Mouse (Mus musculus) granulocyte monocyte progenitor cell, adult 5-6 weeks (primary cell): ENCODE measurements around the gene Cd22. TPM values are rescaled to one million over a fixed set of nuclear protein-coding genes. Genes with fewer than 3 reads are reported as not detected.
A peak's percentile ranks its signal among the peaks of the same experiment; 100 is the strongest.
"Not testable (repeated sequence)": the region's sequence is repeated elsewhere in the genome, so short reads cannot be mapped to it uniquely, and the experiment has no call there.

Experiments used
- ATAC-seq: replicated peaks from 2 replicates; pipeline ENCODE4 v1.8.0; 2016; ENCODE audit warnings: mild to moderate bottlenecking, moderate TSS enrichment, inconsistent platforms; ENCODE audit not compliant: poor library complexity, severe bottlenecking
- total RNA-seq, 2 experiments: library from RNA; stranded (forward) in 1 of 2; stranded (reverse) in 1 of 2; fragments of 200-712, 200-1000 nt in 1 of 2; fragments of >200 nt in 1 of 2; fragmentation: Nextera tagmentation in 1 of 2; gene quantifications; 2 replicates each; pipeline ENCODE4 v1.2.3; 2014 to 2017

Gene Cd22
- total RNA-seq (2014; fragmentation: Nextera tagmentation) (not detected in 2 replicates), total RNA-seq (2017) (not detected in 2 replicates)

GRCm38 (mm10) chr7:30880176-30880575, at the start of gene Cd22:
Gene Cd22, minus strand, starts transcription at chr7:30880342.
- ATAC-seq, result peak; percentile 49; the same call in 1 of the 2 replicates

- ATAC-seq, result not testable (repeated sequence)
Observed at GRCm38 (mm10) chr7:30924581-30924980, 44.4 kb upstream of the Cd22 start, which contains the start of gene Hamp2. Gene Hamp2, minus strand, starts transcription at chr7:30924681.

- ATAC-seq, result no peak
Observed at GRCm38 (mm10) chr7:30924071-30924470, 43.9 kb upstream of the Cd22 start.

- peak; percentile 80 for ATAC-seq
Observed at GRCm38 (mm10) chr7:30922490-30922889, 42.3 kb upstream of the Cd22 start.

- ATAC-seq, result peak; percentile 60
Observed at GRCm38 (mm10) chr7:30920217-30920616, 40.1 kb upstream of the Cd22 start.

- ATAC-seq, result peak; percentile 73
Observed at GRCm38 (mm10) chr7:30917219-30917618, 37.1 kb upstream of the Cd22 start.

GRCm38 (mm10) chr7:30916713-30917112, 36.6 kb upstream of the Cd22 start:
- no peak for ATAC-seq

GRCm38 (mm10) chr7:30914732-30915131, 34.6 kb upstream of the Cd22 start, which contains the start of gene Mag:
Gene Mag, minus strand, starts transcription at chr7:30914873.
- no peak for ATAC-seq

GRCm38 (mm10) chr7:30909773-30910172, 29.6 kb upstream of the Cd22 start:
- peak; percentile 27 for ATAC-seq

- ATAC-seq, result peak; percentile 13
Observed at GRCm38 (mm10) chr7:30908992-30909431, 28.9 kb upstream of the Cd22 start.

GRCm38 (mm10) chr7:30908277-30908991, 28.3 kb upstream of the Cd22 start:
- peak; percentile 74 for ATAC-seq

- ATAC-seq, result 0 out of 2 replicates have a peak, but pooled peaks have one; percentile 25
Observed at GRCm38 (mm10) chr7:30904042-30904441, 23.9 kb upstream of the Cd22 start.

- ATAC-seq, result no peak
Observed at GRCm38 (mm10) chr7:30895217-30895616, 15.1 kb upstream of the Cd22 start.

- no peak for ATAC-seq
Observed at GRCm38 (mm10) chr7:30892515-30892914, 12.4 kb upstream of the Cd22 start.

GRCm38 (mm10) chr7:30891746-30892145, 11.6 kb upstream of the Cd22 start:
- ATAC-seq, result no peak

- no peak for ATAC-seq
Observed at GRCm38 (mm10) chr7:30890681-30891080, 10.5 kb upstream of the Cd22 start.

- ATAC-seq, result no peak
Observed at GRCm38 (mm10) chr7:30888786-30889185, 8.6 kb upstream of the Cd22 start.

- peak; percentile 84 for ATAC-seq
Observed at GRCm38 (mm10) chr7:30887568-30888188, 7.5 kb upstream of the Cd22 start.

- peak; percentile 71 for ATAC-seq
Observed at GRCm38 (mm10) chr7:30886852-30887251, 6.7 kb upstream of the Cd22 start.

- ATAC-seq, result no peak
Observed at GRCm38 (mm10) chr7:30884047-30884446, 3.9 kb upstream of the Cd22 start.

- no peak for ATAC-seq
Observed at GRCm38 (mm10) chr7:30881367-30881766, 1.2 kb upstream of the Cd22 start.
